9 mouse cellular contexts compared by ENCODE assay signal in genomic region chr19:58295986-58296841, GRCm38 (mm10).
DNase-seq lines count a peak whose midpoint lies in the region; ATAC-seq lines count a peak whose summit lies in the region.
"Had no signal": no experiment of that assay in that cellular context is flagged by ENCODE, and none has a peak within 500 bp of the region (broad histone marks: within the 10 kb centered on the region; RNA-seq: fewer than 3 reads in every experiment).

No protein-coding gene starts in this region.

- ATAC-seq in midbrain, embryonic 11.5 days (ENCODE audit: low FRiP score): no peak
- peak; percentile 70; the same call in 1 of the 2 replicates for ATAC-seq in hindbrain, embryonic 16.5 days

- no peak for DNase-seq in midbrain, embryonic 10.5 days (ENCODE audit: low spot score)
- DNase-seq in midbrain, embryonic 11.5 days (ENCODE audit: low spot score, missing footprints): no peak
- no peak for DNase-seq in embryonic facial prominence, embryonic 10.5 days (ENCODE audit: low spot score)
- peak; percentile 28 to 37 for DNase-seq in right cerebral cortex, adult 2 months (ENCODE audit: low spot score in 2 of 2)
- no peak for DNase-seq in adrenal gland, postnatal 4 days (ENCODE audit: low spot score in 2 of 2)
- no peak for DNase-seq in yolk sac, embryonic 10.5 days (ENCODE audit: low spot score)
- no peak for DNase-seq in lung, postnatal 4 days

- H3K4me2 ChIP-seq in midbrain, embryonic 11.5 days: no peak overlapping the region
- H3K4me2 ChIP-seq in hindbrain, embryonic 16.5 days (ENCODE audit: low read length): no peak overlapping the region; the same call in 1 of the 2 replicates
- H3K4me2 ChIP-seq: midbrain, embryonic 12.5 days had no signal

- no peaks in the 10 kb centered on the region for H3K4me1 ChIP-seq in midbrain, embryonic 10.5 days
- H3K4me1 ChIP-seq in midbrain, embryonic 11.5 days (ENCODE audit: control insufficient read depth, insufficient read depth, low read length): no peaks in the 10 kb centered on the region
- H3K4me1 ChIP-seq in embryonic facial prominence, embryonic 10.5 days: peaks cover 27% of the 10 kb centered on the region
- peaks cover 5% of the 10 kb centered on the region; the same call in 1 of the 2 replicates for H3K4me1 ChIP-seq in hindbrain, embryonic 16.5 days (ENCODE audit: control insufficient read depth, insufficient read depth, low read depth, low read length)
- H3K4me1 ChIP-seq: midbrain, embryonic 12.5 days had no signal

- H3K27ac ChIP-seq in midbrain, embryonic 10.5 days (replicated peaks): 0 out of 2 replicates have a peak overlapping the region, but pooled peaks have one; percentile 28
- no peak overlapping the region for H3K27ac ChIP-seq in midbrain, embryonic 11.5 days (ENCODE audit: low read depth, low read length)
- peak overlapping the region; percentile 19; the same call in 1 of the 2 replicates for H3K27ac ChIP-seq in embryonic facial prominence, embryonic 10.5 days (replicated peaks)
- no peak overlapping the region; the same call in 1 of the 2 replicates for H3K27ac ChIP-seq in hindbrain, embryonic 16.5 days (ENCODE audit: low read depth, low read length)
- H3K27ac ChIP-seq: midbrain, embryonic 12.5 days had no signal

- H3K9me3 ChIP-seq in midbrain, embryonic 10.5 days (replicated peaks): no peaks in the 10 kb centered on the region
- H3K9me3 ChIP-seq in midbrain, embryonic 11.5 days (ENCODE audit: control insufficient read depth, low read length): no peaks in the 10 kb centered on the region
- no peaks in the 10 kb centered on the region for H3K9me3 ChIP-seq in embryonic facial prominence, embryonic 10.5 days
- no peaks in the 10 kb centered on the region for H3K9me3 ChIP-seq in hindbrain, embryonic 16.5 days (ENCODE audit: control insufficient read depth, low read length)
- H3K9me3 ChIP-seq: midbrain, embryonic 12.5 days had no signal

- H3K4me3 ChIP-seq in midbrain, embryonic 10.5 days: no peak overlapping the region
- H3K4me3 ChIP-seq in midbrain, embryonic 11.5 days (ENCODE audit: low read depth, low read length): no peak overlapping the region
- no peak overlapping the region for H3K4me3 ChIP-seq in embryonic facial prominence, embryonic 10.5 days
- H3K4me3 ChIP-seq in hindbrain, embryonic 16.5 days (ENCODE audit: low read length): no peak overlapping the region
- H3K4me3 ChIP-seq: midbrain, embryonic 12.5 days had no signal

- WGBS in midbrain, embryonic 10.5 days: 93% methylated on average over 14 of the region's 14 CpGs
- WGBS in midbrain, embryonic 11.5 days: 89% methylated on average over 14 of the region's 14 CpGs
- WGBS in embryonic facial prominence, embryonic 10.5 days: 89% methylated on average over 14 of the region's 14 CpGs
- WGBS in hindbrain, embryonic 16.5 days: 66% methylated on average over 14 of the region's 14 CpGs

- H3K27me3 ChIP-seq in midbrain, embryonic 10.5 days (ENCODE audit: low read depth, poor library complexity, severe bottlenecking): no peaks in the 10 kb centered on the region
- no peaks in the 10 kb centered on the region for H3K27me3 ChIP-seq in midbrain, embryonic 11.5 days (ENCODE audit: control insufficient read depth, insufficient read depth, low read length)
- no peaks in the 10 kb centered on the region; the same call in none of the 2 replicates for H3K27me3 ChIP-seq in embryonic facial prominence, embryonic 10.5 days (replicated peaks; ENCODE audit: low read depth, poor library complexity, severe bottlenecking)
- H3K27me3 ChIP-seq in hindbrain, embryonic 16.5 days (replicated peaks; ENCODE audit: control insufficient read depth, insufficient read depth, low read length): no peaks in the 10 kb centered on the region
- H3K27me3 ChIP-seq: midbrain, embryonic 12.5 days had no signal

- H3K36me3 ChIP-seq in midbrain, embryonic 10.5 days: no peaks in the 10 kb centered on the region
- H3K36me3 ChIP-seq in midbrain, embryonic 11.5 days (ENCODE audit: control insufficient read depth, insufficient read depth, low read length): no peaks in the 10 kb centered on the region
- no peaks in the 10 kb centered on the region for H3K36me3 ChIP-seq in embryonic facial prominence, embryonic 10.5 days (replicated peaks)
- no peaks in the 10 kb centered on the region for H3K36me3 ChIP-seq in hindbrain, embryonic 16.5 days (ENCODE audit: control insufficient read depth, insufficient read depth, low read length)
- H3K36me3 ChIP-seq: midbrain, embryonic 12.5 days had no signal

- H3K9ac ChIP-seq in midbrain, embryonic 11.5 days (ENCODE audit: low read length): no peak overlapping the region
- no peak overlapping the region for H3K9ac ChIP-seq in hindbrain, embryonic 16.5 days (ENCODE audit: low read depth, low read length)
- H3K9ac ChIP-seq: midbrain, embryonic 12.5 days had no signal

Comparison
In these comparisons a context has a peak if more than half of its experiments do, and no peak if none do; other contexts are left out.
1. H3K27ac ChIP-seq: peak in midbrain, embryonic 10.5 days (single experiment) and embryonic facial prominence, embryonic 10.5 days (single experiment); none in midbrain, embryonic 11.5 days (single experiment) and hindbrain, embryonic 16.5 days (single experiment).
2. DNase-seq: peak in right cerebral cortex, adult 2 months (2 of 2); none in midbrain, embryonic 10.5 days (single experiment), midbrain, embryonic 11.5 days (single experiment), embryonic facial prominence, embryonic 10.5 days (single experiment), adrenal gland, postnatal 4 days (0 of 2), yolk sac, embryonic 10.5 days (single experiment) and lung, postnatal 4 days (0 of 2).